21 mouse cellular contexts compared by ENCODE assay signal in the genomic region with DNA sequence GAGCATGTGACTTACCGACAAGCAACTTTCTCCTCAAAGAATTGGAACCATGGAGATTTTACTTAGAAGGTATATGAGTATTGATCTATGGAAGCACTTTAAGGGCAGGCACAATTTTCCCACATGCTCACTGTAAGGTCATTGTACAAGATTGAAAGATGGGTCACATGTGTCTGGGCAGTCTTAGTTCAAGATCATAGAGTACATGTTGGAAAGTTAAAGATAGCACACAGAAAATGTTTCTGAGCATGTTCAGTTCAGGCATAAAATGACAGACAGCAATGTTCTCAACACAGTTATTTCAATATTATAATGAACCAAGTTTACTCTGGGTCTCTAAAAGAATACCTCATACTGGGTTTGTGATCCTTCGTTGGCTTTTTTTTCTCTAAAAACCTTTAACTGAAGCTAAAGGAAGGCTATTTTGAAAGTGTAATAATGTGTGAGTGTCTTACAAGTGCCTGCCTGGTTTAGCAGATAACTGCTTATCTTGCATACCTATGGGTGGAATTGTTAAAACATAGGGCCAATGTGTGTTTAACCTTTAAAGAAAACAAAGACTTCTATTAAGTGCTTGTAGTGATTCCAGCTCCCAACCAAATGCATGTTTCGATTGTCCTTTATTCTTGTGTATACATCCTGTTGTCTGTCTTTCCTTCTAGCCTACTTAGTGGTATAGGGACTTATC.
"Had no signal": no experiment of that assay in that cellular context is flagged by ENCODE, and none has a peak within 500 bp of the region (broad histone marks: within the 10 kb centered on the region; RNA-seq: fewer than 3 reads in every experiment).

No protein-coding gene starts in this region.

- DNase-seq: kidney, adult 2 months; kidney, postnatal 25 days; lung, embryonic 14.5 days; retina, postnatal 1 day; right cerebral cortex, postnatal 25 days; spleen, adult 18-20 months; thymus, adult 18-20 months; thymus, postnatal 36 days had no signal

- H3K36me3 ChIP-seq: limb, embryonic 10.5 days; limb, embryonic 13.5 days; midbrain, embryonic 12.5 days; midbrain, embryonic 15.5 days; neural tube, embryonic 13.5 days had no signal

- H3K4me2 ChIP-seq: limb, embryonic 13.5 days; lung, embryonic 14.5 days; midbrain, embryonic 12.5 days; midbrain, embryonic 15.5 days; neural tube, embryonic 13.5 days had no signal

- H3K4me3 ChIP-seq: limb, embryonic 10.5 days; limb, embryonic 13.5 days; megakaryocyte, embryonic 14.5 days; midbrain, embryonic 12.5 days; midbrain, embryonic 15.5 days; myocyte; neural tube, embryonic 13.5 days had no signal

- H3K9me3 ChIP-seq: limb, embryonic 10.5 days; limb, embryonic 13.5 days; midbrain, embryonic 12.5 days; midbrain, embryonic 15.5 days; neural tube, embryonic 13.5 days had no signal

- H3K9ac ChIP-seq: limb, embryonic 13.5 days; lung, embryonic 14.5 days; midbrain, embryonic 12.5 days; midbrain, embryonic 15.5 days; neural tube, embryonic 13.5 days had no signal

- H3K4me1 ChIP-seq: limb, embryonic 10.5 days; limb, embryonic 13.5 days; midbrain, embryonic 12.5 days; midbrain, embryonic 15.5 days; neural tube, embryonic 13.5 days had no signal

- ATAC-seq: hindbrain, postnatal 0 days; inflammation-experienced regulatory T-cells, adult 6 months; intestine, postnatal 0 days; lung, postnatal 0 days; midbrain, embryonic 15.5 days had no signal

- H3K27ac ChIP-seq: hindbrain, postnatal 0 days; kidney, postnatal 0 days; limb, embryonic 10.5 days; limb, embryonic 13.5 days; macrophage; midbrain, embryonic 12.5 days; midbrain, embryonic 15.5 days; neural tube, embryonic 13.5 days had no signal
